Mouse (Mus musculus) left cerebral cortex, postnatal 36 days (tissue): ENCODE measurements around the gene Gpr107. TPM values are rescaled to one million over a fixed set of nuclear protein-coding genes. Genes with fewer than 3 reads are reported as not detected.

Experiments used
- DNase-seq, 2 experiments: peaks; one replicate each; pipeline ENCODE4 v3.0.0; 2021 to 2022; ENCODE audit warnings: low spot score in 2 of 2, mixed read lengths in 1 of 2
- intact Hi-C: fragments of 180-260 bp; cut with DNase I; formaldehyde crosslinking; loops from one replicate; pipeline ENCODE4 v1.15.1; 2025
- total RNA-seq, 2 experiments: library from RNA; stranded (reverse); gene quantifications; 2 replicates each; pipeline ENCODE4 v1.2.3; 2021

The Gpr107 gene
- total RNA-seq, 2 experiments from 2014 or later, result 43.4 to 54.4 TPM

- intact Hi-C loops, result no loop called here
- DNase-seq, result no peak
Observed at GRCm38 (mm10) chr2:31219470-31219869, 67.4 kb downstream of the Gpr107 start.

GRCm38 (mm10) chr2:31220844-31221243, 68.7 kb downstream of the Gpr107 start:
- intact Hi-C loops, result no loop called here
- DNase-seq, result no peak

- intact Hi-C loops, result no loop called here
- no peak for DNase-seq
Observed at GRCm38 (mm10) chr2:31221582-31221981, 69.5 kb downstream of the Gpr107 start.

- intact Hi-C loops, result no loop called here
- no peak for DNase-seq
Observed at GRCm38 (mm10) chr2:31228768-31229311, 76.7 kb downstream of the Gpr107 start.

GRCm38 (mm10) chr2:31239203-31239696, 87.1 kb downstream of the Gpr107 start:
- intact Hi-C loops, result no loop called here
- peak in 1 of 2 experiments; percentile 38 for DNase-seq

GRCm38 (mm10) chr2:31239833-31240232, 87.7 kb downstream of the Gpr107 start:
- intact Hi-C loops, result no loop called here
- no peak for DNase-seq

- intact Hi-C loops, result no loop called here
- no peak for DNase-seq
Observed at GRCm38 (mm10) chr2:31241639-31242038, 89.5 kb downstream of the Gpr107 start.

GRCm38 (mm10) chr2:31244216-31244615, 92.1 kb downstream of the Gpr107 start:
- intact Hi-C loops, result loop anchor here (2.0 kb wide), 1 partner anchor 47 kb away; no protein-coding TSS in a partner anchor
- DNase-seq, result no peak

- intact Hi-C loops, result loop anchor here (2.0 kb wide), 1 partner anchor 46 kb away; no protein-coding TSS in a partner anchor
Observed at GRCm38 (mm10) chr2:31245051-31245450, 92.9 kb downstream of the Gpr107 start.

GRCm38 (mm10) chr2:31245491-31246141, 93.5 kb downstream of the Gpr107 start, which contains the start of gene Ncs1:
Ncs1 (plus strand) TSS chr2:31245823.
- intact Hi-C loops, result loop anchor here (2.0 kb wide), 1 partner anchor 45 kb away; no protein-coding TSS in a partner anchor
- peak; percentile 90 to 94 for DNase-seq

More at GRCm38 (mm10) chr2:31245051-31245450, 92.9 kb downstream of the Gpr107 start:
- no peak for DNase-seq

- DNase-seq, result peak in 1 of 2 experiments; percentile 57
- intact Hi-C loops, result no loop called here
Observed at GRCm38 (mm10) chr2:31246251-31246971, 94.3 kb downstream of the Gpr107 start.

GRCm38 (mm10) chr2:31248856-31249255, 96.7 kb downstream of the Gpr107 start:
- intact Hi-C loops, result no loop called here

GRCm38 (mm10) chr2:31252167-31252566, 100.1 kb downstream of the Gpr107 start:
- DNase-seq, result no peak
- intact Hi-C loops, result no loop called here

More at GRCm38 (mm10) chr2:31248856-31249255, 96.7 kb downstream of the Gpr107 start:
- DNase-seq, result no peak

GRCm38 (mm10) chr2:31253463-31253862, 101.3 kb downstream of the Gpr107 start:
- DNase-seq, result no peak
- intact Hi-C loops, result no loop called here

GRCm38 (mm10) chr2:31254806-31255205, 102.7 kb downstream of the Gpr107 start:
- no peak for DNase-seq
- intact Hi-C loops, result no loop called here

- intact Hi-C loops, result no loop called here
- DNase-seq, result peak; percentile 63 to 64
Observed at GRCm38 (mm10) chr2:31255952-31256938, 104.1 kb downstream of the Gpr107 start.

GRCm38 (mm10) chr2:31257096-31257495, 105.0 kb downstream of the Gpr107 start:
- intact Hi-C loops, result no loop called here
- peak; percentile 74 to 78 for DNase-seq

- peak; percentile 77 to 78 for DNase-seq
- intact Hi-C loops, result no loop called here
Observed at GRCm38 (mm10) chr2:31258609-31259366, 106.7 kb downstream of the Gpr107 start.
